Comparison of ENCODE assay signal across 14 mouse cellular contexts in genomic region chr2:20991508-20991907, GRCm38 (mm10). TPM values are rescaled to one million over a fixed set of nuclear protein-coding genes. Genes with fewer than 3 reads are reported as not detected.
DNase-seq lines count a peak whose midpoint lies in the region.
"Had no signal": no experiment of that assay in that cellular context is flagged by ENCODE, and none has a peak within 500 bp of the region (broad histone marks: within the 10 kb centered on the region; RNA-seq: fewer than 3 reads in every experiment).

No protein-coding gene starts in this region.

- DNase-seq in ES-CJ7 (ENCODE audit: low read depth, low spot score) (peak; percentile 80), ZHBTc4 (ENCODE audit: low read depth, low spot score) (peak; percentile 83)
- peak; percentile 67 for DNase-seq in Muller cell, postnatal 12 days (ENCODE audit: inconsistent ontology term)
- no peak for DNase-seq in layer of hippocampus, adult 9-10 months (ENCODE audit: low spot score)
- DNase-seq in adrenal gland, postnatal 10 days: no peak
- DNase-seq: adrenal gland, adult 2 months; adrenal gland, postnatal 14 days; adrenal gland, postnatal 36 days; B cell, adult 2 months; cerebellum, adult 11-12 months; cerebellum, adult 2 months; cerebellum, adult 9-10 months; cerebellum, postnatal 10 days; cerebellum, postnatal 25 days had no signal

RNA-seq across cellular contexts. Expression of gene Arhgap21, which starts 22.8 kb away (rescaled TPM):
- 10 to 100 TPM; 57.5 to 78.3 TPM for total RNA-seq in adrenal gland, postnatal 10 days (2021)

Comparison
In these comparisons a context has a peak if more than half of its experiments do, and no peak if none do; other contexts are left out.
1. DNase-seq: peak in ES-CJ7 (single experiment), Muller cell, postnatal 12 days (single experiment) and ZHBTc4 (single experiment); none in layer of hippocampus, adult 9-10 months (single experiment) and adrenal gland, postnatal 10 days (single experiment).